Mouse (Mus musculus): ENCODE data around the gene Zranb3.

DNA sequence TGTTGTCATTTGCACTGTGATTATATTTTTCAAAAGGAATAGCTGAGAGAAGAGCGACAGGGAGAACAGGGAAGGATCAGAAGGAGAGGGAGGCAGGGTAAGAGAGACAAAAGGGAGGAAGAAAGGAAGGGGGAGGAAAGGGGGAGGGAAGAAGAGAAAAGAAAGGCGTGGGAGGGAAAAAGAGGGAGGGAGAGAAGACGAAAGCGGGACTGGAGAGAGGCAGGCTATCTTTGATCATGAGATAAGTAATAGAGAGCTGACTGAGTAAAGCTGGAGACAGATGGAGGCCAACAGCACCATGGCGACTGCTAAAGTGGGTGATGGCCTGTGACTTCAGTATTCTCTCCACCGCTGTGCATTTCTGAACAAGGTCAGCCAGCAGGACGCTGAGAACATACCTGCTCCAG is 143.5 kb downstream of the Zranb3 start:
- TF ChIP-seq CTCF (IDR thresholded peaks at IDR 0.05; ENCODE audit: insufficient read depth, low read length): no peak
- no peak for TF ChIP-seq POLR2A (IDR thresholded peaks at IDR 0.05; ENCODE audit: borderline replicate concordance, extremely low read depth, low read depth, low read length)
